Comparison of ENCODE assay signal across 7 mouse cellular contexts in the genomic region with DNA sequence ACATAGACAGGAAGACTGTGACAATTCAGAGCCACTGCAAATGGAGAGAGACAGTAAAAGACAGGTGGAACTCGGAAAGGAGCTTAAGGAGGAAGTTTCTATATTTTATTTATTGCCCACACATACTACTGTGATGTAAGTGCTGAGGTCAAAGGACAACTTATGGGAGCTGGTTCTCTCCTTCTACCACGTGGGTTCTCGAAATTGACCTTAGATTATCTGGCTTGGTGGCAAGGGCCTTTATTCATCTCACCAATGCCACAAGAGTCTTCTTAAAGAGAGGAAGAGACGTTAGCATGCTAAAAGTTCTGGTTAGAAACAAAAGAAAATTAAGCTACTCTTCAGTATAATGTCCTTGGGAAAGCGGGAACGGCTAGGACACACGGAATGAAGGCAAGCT. TPM values are rescaled to one million over a fixed set of nuclear protein-coding genes. Genes with fewer than 3 reads are reported as not detected.
DNase-seq lines count a peak whose midpoint lies in the region; ATAC-seq and TF ChIP-seq lines count a peak whose summit lies in the region.

No protein-coding gene starts in this region.

- intact Hi-C loops in gastrocnemius, postnatal 14 days (cut with DNase I; ENCODE audit: low total_unique reads) = no loop called here

- no peaks in the 10 kb centered on the region for H3K9me3 ChIP-seq in lung, postnatal 0 days (ENCODE audit: low read length)
- H3K9me3 ChIP-seq in forebrain, embryonic 10.5 days = peaks cover 5% of the 10 kb centered on the region; the same call in 1 of the 2 replicates
- H3K9me3 ChIP-seq in limb, embryonic 12.5 days = no peaks in the 10 kb centered on the region

- peak overlapping the region; percentile 99; the same call in 1 of the 2 replicates for H3K27ac ChIP-seq in lung, postnatal 0 days (ENCODE audit: low read length)
- peak overlapping the region; percentile 99 for H3K27ac ChIP-seq in forebrain, embryonic 10.5 days
- no peak overlapping the region for H3K27ac ChIP-seq in limb, embryonic 12.5 days

- TF ChIP-seq EP300 in lung, postnatal 0 days (IDR thresholded peaks at IDR 0.05) = no peak

- H3K36me3 ChIP-seq in lung, postnatal 0 days (ENCODE audit: insufficient read depth, low read length) = no peaks in the 10 kb centered on the region
- H3K36me3 ChIP-seq in forebrain, embryonic 10.5 days (replicated peaks) = peaks cover 10% of the 10 kb centered on the region
- peaks cover 3% of the 10 kb centered on the region; the same call in 1 of the 2 replicates for H3K36me3 ChIP-seq in limb, embryonic 12.5 days
- H3K36me3 ChIP-seq in splenic B cell, adult 2 months (ENCODE audit: control insufficient read depth, insufficient read depth, low read length, poor library complexity, severe bottlenecking) = no peaks in the 10 kb centered on the region

- H3K27me3 ChIP-seq in lung, postnatal 0 days (replicated peaks; ENCODE audit: insufficient read depth, low read length) = no peaks in the 10 kb centered on the region
- H3K27me3 ChIP-seq in forebrain, embryonic 10.5 days (ENCODE audit: poor library complexity, severe bottlenecking) = no peaks in the 10 kb centered on the region
- no peaks in the 10 kb centered on the region for H3K27me3 ChIP-seq in limb, embryonic 12.5 days
- H3K27me3 ChIP-seq in splenic B cell, adult 2 months (ENCODE audit: control insufficient read depth, insufficient read depth, low read length, poor library complexity, severe bottlenecking) = no peaks in the 10 kb centered on the region

- peaks cover 12% of the 10 kb centered on the region; the same call in 1 of the 2 replicates for H3K4me1 ChIP-seq in lung, postnatal 0 days (ENCODE audit: insufficient read depth, low read depth, low read length)
- H3K4me1 ChIP-seq in forebrain, embryonic 10.5 days = peaks cover 38% of the 10 kb centered on the region
- H3K4me1 ChIP-seq in limb, embryonic 12.5 days (replicated peaks) = peaks cover 24% of the 10 kb centered on the region

- no peak for ATAC-seq in lung, postnatal 0 days
- no peak for ATAC-seq in limb, embryonic 12.5 days (ENCODE audit: insufficient number of reproducible peaks, insufficient read depth, low FRiP score, low TSS enrichment, low read depth)

- peak overlapping the region; percentile 96 for H3K9ac ChIP-seq in lung, postnatal 0 days (replicated peaks; ENCODE audit: low read depth)
- peak overlapping the region; percentile 98 for H3K9ac ChIP-seq in limb, embryonic 12.5 days (replicated peaks)

- 13% methylated on average over 7 of the region's 7 CpGs for WGBS in lung, postnatal 0 days
- WGBS in forebrain, embryonic 10.5 days = 32% methylated on average over 7 of the region's 7 CpGs
- WGBS in limb, embryonic 12.5 days = 18% methylated on average over 7 of the region's 7 CpGs

- DNase-seq in lung, postnatal 0 days (ENCODE audit: low spot score) = peak; percentile 5
- no peak for DNase-seq in lung, postnatal 14 days
- DNase-seq in forebrain, embryonic 10.5 days (ENCODE audit: extremely low spot score, low spot score) = no peak
- DNase-seq in splenic B cell, adult 2 months (ENCODE audit: low read depth, low spot score) = peak; percentile 30
- no peak for DNase-seq in gastrocnemius, postnatal 10 days
- DNase-seq in gastrocnemius, postnatal 14 days = no peak

- TF ChIP-seq CTCF in lung, postnatal 0 days (IDR thresholded peaks at IDR 0.05) = no peak

- peak overlapping the region; percentile 88 for H3K4me3 ChIP-seq in lung, postnatal 0 days (ENCODE audit: low read depth, low read length)
- H3K4me3 ChIP-seq in forebrain, embryonic 10.5 days = peak overlapping the region; percentile 81
- H3K4me3 ChIP-seq in limb, embryonic 12.5 days (replicated peaks) = peak overlapping the region; percentile 86

- H3K4me2 ChIP-seq in lung, postnatal 0 days (replicated peaks; ENCODE audit: low read depth, low read length) = peak overlapping the region; percentile 86
- H3K4me2 ChIP-seq in limb, embryonic 12.5 days = peak overlapping the region; percentile 74

RNA-seq across cellular contexts. Expression of a gene that starts 0.9 kb away (rescaled TPM):
- polyA plus RNA-seq in lung, postnatal 0 days (2015; fragmentation: Nextera tagmentation; extraction: Ambion mirVana) = 14.2 and 17.0 TPM in 2 replicates
- 49.3 and 52.1 TPM in 2 replicates for polyA plus RNA-seq in forebrain, embryonic 10.5 days (2016; fragmentation: Nextera tagmentation; extraction: Ambion mirVana)
- 49.4 and 51.6 TPM in 2 replicates for polyA plus RNA-seq in limb, embryonic 12.5 days (2016; fragmentation: Nextera tagmentation; extraction: Ambion mirVana)
- 10 to 100 TPM; 23.5 to 33.6 TPM for total RNA-seq in gastrocnemius, postnatal 10 days (2021)
- 10 to 100 TPM; 18.3 to 21.3 TPM for total RNA-seq in gastrocnemius, postnatal 14 days (2021)

Comparison
In these comparisons a context has a peak if more than half of its experiments do, and no peak if none do; other contexts are left out.
1. DNase-seq: peak in lung, postnatal 0 days (single experiment) and splenic B cell, adult 2 months (single experiment); none in lung, postnatal 14 days (single experiment), forebrain, embryonic 10.5 days (single experiment), gastrocnemius, postnatal 10 days (single experiment) and gastrocnemius, postnatal 14 days (single experiment).
2. Peak in every context shown above with its lines, with median percentiles within 50 percentile points of each other: H3K4me3 ChIP-seq.